In genomic region chr9:63071032-63071431, GRCm38 (mm10) we compare ENCODE assay signal across 22 mouse cellular contexts.
DNase-seq lines count a peak whose midpoint lies in the region; ATAC-seq and TF ChIP-seq lines count a peak whose summit lies in the region.
"Had no signal": no experiment of that assay in that cellular context is flagged by ENCODE, and none has a peak within 500 bp of the region (broad histone marks: within the 10 kb centered on the region; RNA-seq: fewer than 3 reads in every experiment).

No protein-coding gene starts in this region.

- H3K4me1 ChIP-seq in forebrain, embryonic 10.5 days, result peaks cover 41% of the 10 kb centered on the region
- H3K4me1 ChIP-seq in forebrain, embryonic 11.5 days (replicated peaks; ENCODE audit: control insufficient read depth, insufficient read depth, low read length), result no peaks in the 10 kb centered on the region
- peaks cover 26 to 33% of the 10 kb centered on the region in 2 experiments for H3K4me1 ChIP-seq in heart, embryonic 14.5 days (ENCODE audit: control insufficient read depth in 2 of 2, insufficient read depth in 2 of 2, low read length in 2 of 2)
- H3K4me1 ChIP-seq in embryonic facial prominence, embryonic 14.5 days (ENCODE audit: control insufficient read depth, insufficient read depth, low read length), result peaks cover 23% of the 10 kb centered on the region

- H3K27ac ChIP-seq in forebrain, embryonic 10.5 days, result 0 out of 2 replicates have a peak overlapping the region, but pooled peaks have one; percentile 15
- no peak overlapping the region for H3K27ac ChIP-seq in forebrain, embryonic 11.5 days (ENCODE audit: low read depth, low read length)
- 0 out of 4 replicates have a peak overlapping the region, but pooled peaks have one; percentile 27 to 30 for H3K27ac ChIP-seq in heart, embryonic 14.5 days (replicated peaks in 1 of 2; ENCODE audit: control insufficient read depth in 1 of 2, insufficient read depth in 1 of 2, low read depth in 2 of 2, low read length in 2 of 2)
- H3K27ac ChIP-seq in left cerebral cortex, adult 2 months, result peak overlapping the region; percentile 82
- 0 out of 2 replicates have a peak overlapping the region, but pooled peaks have one; percentile 30 for H3K27ac ChIP-seq in embryonic facial prominence, embryonic 14.5 days (replicated peaks; ENCODE audit: low read depth, low read length)
- H3K27ac ChIP-seq: limb, embryonic 13.5 days; liver, embryonic 15.5 days; midbrain, embryonic 15.5 days had no signal

- H3K4me2 ChIP-seq in forebrain, embryonic 11.5 days (ENCODE audit: low read depth, low read length, severe bottlenecking), result no peak overlapping the region
- peak overlapping the region; percentile 34 for H3K4me2 ChIP-seq in heart, embryonic 14.5 days (ENCODE audit: low read length)
- H3K4me2 ChIP-seq in embryonic facial prominence, embryonic 14.5 days (ENCODE audit: low read depth, low read length), result no peak overlapping the region
- H3K4me2 ChIP-seq: embryonic facial prominence, embryonic 13.5 days; limb, embryonic 13.5 days; liver, embryonic 15.5 days; midbrain, embryonic 15.5 days had no signal

- no peak overlapping the region for H3K9ac ChIP-seq in forebrain, embryonic 11.5 days (ENCODE audit: low read length)
- peak overlapping the region; percentile 22; the same call in 1 of the 2 replicates for H3K9ac ChIP-seq in heart, embryonic 14.5 days (ENCODE audit: low read length)
- no peak overlapping the region for H3K9ac ChIP-seq in embryonic facial prominence, embryonic 14.5 days (ENCODE audit: low read depth, low read length)
- H3K9ac ChIP-seq: embryonic facial prominence, embryonic 13.5 days; limb, embryonic 13.5 days; liver, embryonic 15.5 days; midbrain, embryonic 15.5 days had no signal

- ATAC-seq in forebrain, embryonic 11.5 days (replicated peaks; ENCODE audit: low FRiP score), result no peak
- ATAC-seq in heart, embryonic 14.5 days (ENCODE audit: insufficient number of reproducible peaks, insufficient read depth, low FRiP score, low read depth), result no peak
- ATAC-seq in embryonic facial prominence, embryonic 14.5 days (ENCODE audit: low read depth), result no peak
- ATAC-seq: activated CD4-positive, CD25-positive, alpha-beta regulatory T cell, adult 4 months; midbrain, embryonic 15.5 days had no signal

- H3K9me3 ChIP-seq in forebrain, embryonic 10.5 days, result no peaks in the 10 kb centered on the region
- no peaks in the 10 kb centered on the region for H3K9me3 ChIP-seq in forebrain, embryonic 11.5 days (ENCODE audit: control insufficient read depth, low read length)
- no peaks in the 10 kb centered on the region for H3K9me3 ChIP-seq in heart, embryonic 14.5 days (ENCODE audit: control insufficient read depth, low read length)
- no peaks in the 10 kb centered on the region for H3K9me3 ChIP-seq in embryonic facial prominence, embryonic 14.5 days (ENCODE audit: control insufficient read depth, low read length)
- H3K9me3 ChIP-seq: embryonic facial prominence, embryonic 13.5 days; G1E; liver, embryonic 15.5 days; midbrain, embryonic 15.5 days had no signal

- H3K27me3 ChIP-seq in forebrain, embryonic 10.5 days (ENCODE audit: poor library complexity, severe bottlenecking), result no peaks in the 10 kb centered on the region
- no peaks in the 10 kb centered on the region for H3K27me3 ChIP-seq in forebrain, embryonic 11.5 days (ENCODE audit: control insufficient read depth, insufficient read depth, low read length)
- no peaks in the 10 kb centered on the region for H3K27me3 ChIP-seq in heart, embryonic 14.5 days (ENCODE audit: control insufficient read depth, insufficient read depth, low read length)
- no peaks in the 10 kb centered on the region for H3K27me3 ChIP-seq in embryonic facial prominence, embryonic 14.5 days (replicated peaks; ENCODE audit: control insufficient read depth, insufficient read depth, low read length)
- H3K27me3 ChIP-seq: embryonic facial prominence, embryonic 13.5 days; limb, embryonic 13.5 days; liver, embryonic 15.5 days; midbrain, embryonic 15.5 days had no signal

- DNase-seq in forebrain, embryonic 10.5 days (ENCODE audit: extremely low spot score, low spot score), result no peak
- DNase-seq in forebrain, embryonic 11.5 days (ENCODE audit: low spot score), result no peak
- no peak for DNase-seq in heart, postnatal 25 days (ENCODE audit: low spot score)
- no peak for DNase-seq in left cerebral cortex, adult 2 months (ENCODE audit: extremely low spot score in 1 of 2, low spot score in 2 of 2)
- DNase-seq in left cerebral cortex, adult 11 months (ENCODE audit: low spot score), result no peak
- DNase-seq in embryonic facial prominence, embryonic 14.5 days (ENCODE audit: low spot score), result peak; percentile 38
- no peak for DNase-seq in thymus, postnatal 36 days
- DNase-seq: adrenal gland, postnatal 10 days; cerebellum, adult 9-11 months; gastrocnemius, postnatal 25 days; kidney, adult 11 months; right cerebral cortex, postnatal 14 days; spleen, adult 18-20 months; thymus, postnatal 4 days had no signal

- no peak overlapping the region for H3K4me3 ChIP-seq in forebrain, embryonic 10.5 days
- no peak overlapping the region for H3K4me3 ChIP-seq in forebrain, embryonic 11.5 days (ENCODE audit: low read depth, low read length)
- H3K4me3 ChIP-seq in heart, embryonic 14.5 days (ENCODE audit: control insufficient read depth in 1 of 2, insufficient read depth in 1 of 2, low read depth in 1 of 2, low read length in 2 of 2), result no peak overlapping the region
- H3K4me3 ChIP-seq in left cerebral cortex, adult 2 months, result no peak overlapping the region
- no peak overlapping the region for H3K4me3 ChIP-seq in embryonic facial prominence, embryonic 14.5 days (ENCODE audit: low read depth, low read length)
- H3K4me3 ChIP-seq: embryonic facial prominence, embryonic 13.5 days; limb, embryonic 13.5 days; liver, embryonic 15.5 days; midbrain, embryonic 15.5 days; myocyte had no signal

- no peak for TF ChIP-seq CTCF in left cerebral cortex, adult 2 months (IDR thresholded peaks at IDR 0.05)

- H3K36me3 ChIP-seq in forebrain, embryonic 10.5 days (replicated peaks), result no peaks in the 10 kb centered on the region
- H3K36me3 ChIP-seq in forebrain, embryonic 11.5 days (ENCODE audit: control insufficient read depth, insufficient read depth, low read length), result no peaks in the 10 kb centered on the region
- no peaks in the 10 kb centered on the region for H3K36me3 ChIP-seq in heart, embryonic 14.5 days (ENCODE audit: control insufficient read depth, insufficient read depth, low read length)
- H3K36me3 ChIP-seq in embryonic facial prominence, embryonic 14.5 days (ENCODE audit: control insufficient read depth, insufficient read depth, low read length), result no peaks in the 10 kb centered on the region
- H3K36me3 ChIP-seq: embryonic facial prominence, embryonic 13.5 days; G1E; limb, embryonic 13.5 days; liver, embryonic 15.5 days; midbrain, embryonic 15.5 days had no signal

- 66% methylated on average over 6 of the region's 6 CpGs for WGBS in forebrain, embryonic 10.5 days
- WGBS in forebrain, embryonic 11.5 days, result 62% methylated on average over 6 of the region's 6 CpGs
- 18% methylated on average over 6 of the region's 6 CpGs for WGBS in heart, embryonic 14.5 days
- 29% methylated on average over 6 of the region's 6 CpGs for WGBS in embryonic facial prominence, embryonic 14.5 days

- intact Hi-C loops in heart, postnatal 25 days (cut with DNase I), result loop anchor here (5.0 kb wide), 1 partner anchor 89 kb away; no protein-coding TSS in a partner anchor
- intact Hi-C loops in left cerebral cortex, adult 2 months (cut with DNase I), result loop anchor here (5.0 kb wide), 1 partner anchor 51 kb away; no protein-coding TSS in a partner anchor
